Mouse (Mus musculus) hindbrain, postnatal 0 days (tissue): ENCODE results near the gene Trim44. TPM values are rescaled to one million over a fixed set of nuclear protein-coding genes. Genes with fewer than 3 reads are reported as not detected.

Experiments
- ATAC-seq: fragments of 200-750 bp; cut with Nextera tagmentation; 2 replicates; pipeline ENCODE4 v1.8.0; 2017; ENCODE audit warnings: mild to moderate bottlenecking, moderate TSS enrichment, moderate library complexity
- DNase-seq: peaks from one replicate; pipeline ENCODE4 v3.0.0-alpha.2; 2015; ENCODE audit warnings: low spot score
- H3K27ac ChIP-seq: fragments of 300-500 bp; sonication (generic); 2 replicates; pipeline ENCODE4 v1.5.1; 2014; ENCODE audit warnings: mild to moderate bottlenecking
- H3K27me3 ChIP-seq: fragments of 300-500 bp; sonication (generic); 2 replicates; pipeline ENCODE4 v1.6.1; 2014; ENCODE audit warnings: low read length, mixed read lengths; ENCODE audit not compliant: insufficient read depth
- H3K36me3 ChIP-seq: fragments of 300-500 bp; sonication (generic); 2 replicates; pipeline ENCODE4 v1.6.1; 2014; ENCODE audit warnings: low read length, mixed read lengths; ENCODE audit not compliant: insufficient read depth
- H3K4me1 ChIP-seq: fragments of 300-500 bp; sonication (generic); 2 replicates; pipeline ENCODE4 v1.6.1; 2014; ENCODE audit warnings: antibody characterized with exemption, low read length, mixed read lengths; ENCODE audit not compliant: insufficient read depth
- H3K4me2 ChIP-seq: fragments of 300-500 bp; sonication (generic); 2 replicates; pipeline ENCODE4 v1.6.1; 2014; ENCODE audit warnings: low read depth, mild to moderate bottlenecking, low read length, moderate library complexity, mixed read lengths
- H3K4me3 ChIP-seq: fragments of 300-500 bp; sonication (generic); 2 replicates; pipeline ENCODE4 v1.5.1; 2014; ENCODE audit warnings: low read length
- H3K9ac ChIP-seq: fragments of 300-500 bp; sonication (generic); replicated peaks from 2 replicates; pipeline ENCODE4 v1.6.1; 2014; ENCODE audit warnings: mild to moderate bottlenecking, low read length, moderate library complexity, mixed read lengths
- H3K9me3 ChIP-seq: fragments of 300-500 bp; sonication (generic); 2 replicates; pipeline ENCODE4 v1.6.1; 2016; ENCODE audit warnings: low read length, mixed read lengths
- CTCF ChIP-seq: IDR thresholded peaks from 2 replicates; pipeline ENCODE4 v1.5.1; 2016; ENCODE audit warnings: antibody characterized with exemption, control low read depth, low read depth
- WGBS: fragments of 180-500 bp; shearing (Covaris S2); extraction: QIAGEN DNeasy Blood & Tissue Kit; methylation state at CpG from one replicate; pipeline ENCODE4 v1.1.7; 2014; 5-methylcytosine and 5-hydroxymethylcytosine counted together
- polyA plus RNA-seq: library from polyadenylated mRNA; unstranded; fragments of >200 nt; fragmentation: Nextera tagmentation; extraction: Ambion mirVana; gene quantifications from 2 replicates; pipeline ENCODE4 v1.2.1, GENCODE M21; 2015
- total RNA-seq: library from RNA; depleted of rRNA; stranded (reverse); fragments of >200 nt; gene quantifications from 2 replicates; pipeline ENCODE4 v1.2.3, GENCODE M21; 2014

Gene Trim44
- total and polyA plus RNA-seq, 2 experiments from 2014 or later: 44.1 to 78.2 TPM

DNA sequence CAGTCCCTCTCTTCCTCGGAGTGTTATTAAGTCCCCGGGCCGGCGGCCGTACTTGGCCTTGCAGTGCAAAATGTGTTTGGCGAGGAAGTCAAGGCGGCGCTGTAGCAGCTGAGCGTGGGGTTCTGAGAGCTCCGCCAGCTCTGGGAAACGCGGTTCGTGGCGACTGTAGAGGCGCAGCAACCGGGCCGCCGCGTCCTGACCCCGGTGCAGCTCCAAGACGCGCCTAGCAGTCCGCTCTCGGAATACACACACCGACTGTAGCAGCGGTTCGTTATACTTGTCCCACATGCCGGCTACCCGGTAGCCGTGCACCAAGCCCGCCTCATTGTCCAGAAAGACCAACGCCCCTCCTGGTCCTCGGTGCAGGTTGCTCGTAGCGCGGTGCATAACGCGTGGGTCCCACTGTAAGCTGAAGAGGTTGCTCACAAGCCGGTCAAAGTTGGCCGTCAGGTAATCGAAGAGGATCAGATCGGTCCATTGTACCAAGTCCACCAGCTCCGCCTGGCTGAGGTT lies 42.7 kb upstream of the Trim44 start:
- Histone ChIP-seq H3K4me1 (no peaks in the 10 kb centered on the region; the same call in 1 of the 2 replicates), H3K27ac (peak overlapping the region; percentile 71), H3K9ac (peak overlapping the region; percentile 82), H3K9me3 (no peaks in the 10 kb centered on the region), H3K4me2 (peak overlapping the region; percentile 96), H3K4me3 (peak overlapping the region; percentile 83), H3K36me3 (no peaks in the 10 kb centered on the region), H3K27me3 (no peaks in the 10 kb centered on the region)
- DNase-seq (peak; percentile 84), ATAC-seq (peak; percentile 16)
- under 1% methylated on average over 43 of the region's 43 CpGs for WGBS
- TF ChIP-seq CTCF: peak; percentile 47

DNA sequence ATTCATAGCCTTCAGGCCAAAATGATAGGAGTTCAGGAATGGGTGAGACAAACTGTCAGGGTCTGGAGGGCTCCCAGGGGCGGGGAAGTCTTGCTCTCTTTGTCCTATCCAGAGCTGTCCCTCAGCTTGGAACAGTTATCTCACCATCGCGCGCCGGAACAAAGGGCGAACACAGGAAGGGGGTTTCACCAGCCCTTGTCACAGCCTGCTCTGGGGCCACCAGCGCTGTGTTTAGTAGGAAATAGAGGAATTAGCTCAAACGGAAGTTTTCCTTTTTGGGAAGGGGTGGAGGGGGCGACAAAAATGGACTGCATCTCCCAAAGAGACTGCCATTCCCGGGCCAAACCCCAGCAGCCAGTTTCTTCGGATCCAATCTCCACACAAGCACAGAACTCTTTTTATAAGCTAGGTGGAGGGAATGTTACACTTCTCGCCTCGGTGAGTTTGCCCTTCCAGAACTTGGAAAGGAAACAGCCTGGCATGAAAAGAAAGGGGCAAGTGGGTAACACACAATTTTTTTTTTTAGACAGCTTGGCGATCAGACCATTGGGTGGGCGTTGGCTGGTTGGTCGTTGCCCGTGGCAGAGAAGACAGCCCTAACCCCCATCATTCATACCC lies 42.1 kb upstream of the Trim44 start:
- Histone ChIP-seq H3K9ac (peak overlapping the region; percentile 82), H3K27me3 (no peaks in the 10 kb centered on the region), H3K27ac (peak overlapping the region; percentile 71), H3K9me3 (no peaks in the 10 kb centered on the region), H3K4me3 (peak overlapping the region; percentile 83), H3K36me3 (no peaks in the 10 kb centered on the region), H3K4me1 (no peaks in the 10 kb centered on the region; the same call in 1 of the 2 replicates), H3K4me2 (peak overlapping the region; percentile 96)
- TF ChIP-seq CTCF: no peak
- ATAC-seq: no peak; the same call in 1 of the 2 replicates
- 3% methylated on average over 17 of the region's 17 CpGs for WGBS
- peak; percentile 64 for DNase-seq

DNA sequence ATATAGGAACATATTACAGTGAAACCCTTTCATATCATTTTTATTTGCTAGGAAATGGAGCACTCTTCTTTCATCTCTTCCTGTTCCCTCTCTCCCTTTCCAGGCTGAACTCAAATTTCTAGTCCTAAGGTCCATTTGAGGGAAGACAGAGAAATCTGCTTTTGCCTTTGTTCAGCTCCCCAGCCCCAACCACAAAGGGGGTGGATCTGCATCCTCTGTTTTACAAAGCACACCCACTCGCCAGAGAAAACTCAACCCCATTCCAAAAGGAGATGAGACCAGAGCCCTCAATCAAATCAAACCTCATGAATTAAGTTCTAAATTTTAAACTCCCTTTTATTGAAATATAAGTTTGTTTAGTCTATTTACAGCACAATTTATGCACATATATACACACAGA lies 41.4 kb upstream of the Trim44 start:
- Histone ChIP-seq H3K4me1 (no peaks in the 10 kb centered on the region; the same call in 1 of the 2 replicates), H3K27ac (no peak overlapping the region), H3K4me3 (peak overlapping the region; percentile 83), H3K27me3 (no peaks in the 10 kb centered on the region), H3K4me2 (peak overlapping the region; percentile 96), H3K36me3 (no peaks in the 10 kb centered on the region), H3K9ac (no peak overlapping the region), H3K9me3 (no peaks in the 10 kb centered on the region)
- DNase-seq (no peak), ATAC-seq (no peak)
- TF ChIP-seq CTCF: no peak
- 16% methylated on average over 1 of the region's 1 CpGs for WGBS

DNA sequence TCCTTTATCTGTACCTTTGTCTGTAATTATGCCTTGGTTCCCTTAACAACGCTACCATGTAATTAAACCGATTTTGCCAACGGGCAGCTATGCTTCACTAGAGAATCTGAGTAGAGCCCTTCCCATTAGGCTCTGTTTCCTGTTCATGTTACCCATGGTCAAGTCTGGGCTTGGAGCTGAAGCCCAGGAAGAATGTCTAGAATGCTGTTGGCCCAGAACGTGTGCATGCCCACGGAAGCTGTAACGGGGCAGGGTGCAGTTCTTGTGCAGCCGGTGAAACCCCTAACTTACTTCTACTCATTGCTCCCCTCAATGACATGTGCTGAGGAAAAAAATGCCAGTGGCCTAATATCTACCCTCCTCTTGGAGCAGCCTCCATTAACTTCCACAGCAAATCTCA lies 40.2 kb upstream of the Trim44 start:
- Histone ChIP-seq H3K27ac (no peak overlapping the region), H3K27me3 (no peaks in the 10 kb centered on the region), H3K4me3 (no peak overlapping the region), H3K4me2 (peak overlapping the region; percentile 96; the same call in 1 of the 2 replicates), H3K9ac (no peak overlapping the region), H3K9me3 (no peaks in the 10 kb centered on the region), H3K36me3 (no peaks in the 10 kb centered on the region), H3K4me1 (no peaks in the 10 kb centered on the region; the same call in 1 of the 2 replicates)
- 72% methylated on average over 7 of the region's 7 CpGs for WGBS
- no peak for TF ChIP-seq CTCF
- DNase-seq (peak; percentile 21), ATAC-seq (no peak)

GRCm38 (mm10) chr2:102446851-102447250 lies 39.2 kb upstream of the Trim44 start:
- ATAC-seq: no peak

DNA sequence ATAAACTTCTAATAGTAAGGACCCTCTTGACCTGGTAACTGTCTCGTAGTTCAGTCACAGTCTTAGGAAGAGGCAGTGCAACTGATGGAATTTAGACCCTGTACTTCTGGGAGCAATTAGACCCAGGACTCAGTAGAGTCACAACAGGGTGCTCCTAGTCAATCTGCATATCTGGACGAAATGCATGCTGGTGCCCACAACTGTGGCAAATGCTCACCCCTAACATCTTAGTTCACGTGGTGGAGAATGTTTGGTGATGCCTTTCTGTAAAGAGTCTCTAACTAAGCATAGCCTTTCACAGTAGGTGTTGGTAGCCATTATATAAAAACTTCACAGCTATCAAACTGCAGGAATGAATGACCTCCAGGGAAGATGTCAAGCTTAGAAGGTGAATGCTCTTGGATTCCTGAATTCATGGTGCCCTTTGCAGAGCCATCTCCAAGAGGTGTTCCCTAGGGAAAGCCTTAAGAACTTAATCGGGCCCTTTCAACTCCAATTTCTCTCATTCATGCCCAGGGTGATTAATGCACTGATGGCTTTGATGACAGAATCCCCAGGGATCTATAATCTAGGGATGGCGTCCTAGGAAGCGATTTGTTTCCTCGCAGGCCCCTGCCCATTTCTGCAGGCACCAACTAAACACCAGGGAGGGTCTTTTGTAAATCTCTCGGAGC lies 29.9 kb upstream of the Trim44 start:
- Histone ChIP-seq H3K4me3 (no peak overlapping the region), H3K9me3 (no peaks in the 10 kb centered on the region), H3K27me3 (no peaks in the 10 kb centered on the region), H3K9ac (no peak overlapping the region), H3K27ac (no peak overlapping the region), H3K4me1 (no peaks in the 10 kb centered on the region), H3K4me2 (no peak overlapping the region), H3K36me3 (no peaks in the 10 kb centered on the region)
- no peak for DNase-seq
- WGBS: 21% methylated on average over 8 of the region's 8 CpGs
- TF ChIP-seq CTCF: no peak
- no peak for ATAC-seq

More at GRCm38 (mm10) chr2:102446851-102447250, 39.2 kb upstream of the Trim44 start:
- no peak for TF ChIP-seq CTCF
- Histone ChIP-seq H3K9me3 (no peaks in the 10 kb centered on the region), H3K27me3 (no peaks in the 10 kb centered on the region), H3K36me3 (no peaks in the 10 kb centered on the region), H3K4me1 (no peaks in the 10 kb centered on the region), H3K9ac (no peak overlapping the region), H3K4me2 (no peak overlapping the region), H3K4me3 (no peak overlapping the region), H3K27ac (no peak overlapping the region)
- 76% methylated on average over 4 of the region's 4 CpGs for WGBS
- no peak for DNase-seq
